Mouse (Mus musculus) brain, embryonic 14.5 days (tissue): ENCODE results near the gene Rpl23a.

Source experiments
- CTCF ChIP-seq: fragments of 200-500 bp; IDR thresholded peaks from 2 replicates; pipeline ENCODE4 v1.5.1; 2012; ENCODE audit warnings: inconsistent platforms, mild to moderate bottlenecking, moderate library complexity, borderline replicate concordance; ENCODE audit not compliant: insufficient read depth, insufficient read length; ENCODE audit errors: extremely low read depth
- POLR2A ChIP-seq: fragments of 200-500 bp; IDR thresholded peaks from 2 replicates; pipeline ENCODE4 v1.6.1; 2012; ENCODE audit warnings: mild to moderate bottlenecking, inconsistent platforms, borderline replicate concordance; ENCODE audit not compliant: poor library complexity, insufficient read depth, insufficient read length, severe bottlenecking; ENCODE audit errors: extremely low read depth

DNA sequence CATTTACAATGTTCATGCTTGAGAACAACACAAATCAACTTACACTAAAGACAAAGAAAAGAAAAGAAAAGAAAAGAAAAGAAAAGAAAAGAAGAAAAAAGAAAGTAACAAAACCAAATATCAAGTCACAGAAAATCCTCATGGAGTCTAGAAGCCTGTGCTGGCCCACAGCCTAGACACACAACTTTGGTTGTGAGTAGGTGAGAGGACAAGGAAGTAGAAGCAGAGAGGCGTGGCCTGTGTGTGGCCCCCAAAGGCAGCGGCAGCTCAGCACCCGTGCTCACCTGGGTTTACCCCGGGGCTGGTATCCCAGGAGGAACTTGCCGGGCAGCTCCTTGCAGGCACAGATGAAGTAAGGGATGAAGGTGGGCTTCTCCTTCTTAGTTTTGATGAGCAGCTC is 28.1 kb upstream of the Rpl23a start:
- TF ChIP-seq CTCF, result no peak
- no peak for TF ChIP-seq POLR2A
